Comparison of ENCODE assay signal across 37 mouse cellular contexts in the genomic region with DNA sequence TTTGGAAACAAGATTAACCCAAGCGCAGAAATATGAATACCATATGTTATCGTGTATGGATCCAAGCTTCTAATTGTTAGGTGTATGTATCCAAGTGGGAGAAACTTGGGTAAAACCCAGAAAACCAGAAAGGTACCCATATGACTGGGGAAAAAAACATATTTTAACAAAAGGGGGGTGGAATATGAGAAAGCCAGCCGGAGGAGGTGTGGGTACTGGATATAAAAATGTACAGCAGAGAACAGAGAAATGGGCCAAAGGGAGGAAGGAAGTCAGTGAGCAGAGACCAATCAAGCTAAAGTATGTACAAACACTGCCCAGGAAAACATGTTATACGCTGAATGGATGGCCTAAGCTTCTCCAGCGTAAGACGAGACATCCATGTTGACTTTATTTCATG. TPM values are rescaled to one million over a fixed set of nuclear protein-coding genes. Genes with fewer than 3 reads are reported as not detected.
DNase-seq lines count a peak whose midpoint lies in the region; ATAC-seq and TF ChIP-seq lines count a peak whose summit lies in the region.
"Had no signal": no experiment of that assay in that cellular context is flagged by ENCODE, and none has a peak within 500 bp of the region (broad histone marks: within the 10 kb centered on the region; RNA-seq: fewer than 3 reads in every experiment).

No protein-coding gene starts in this region.

- no peak for ATAC-seq in intestine, embryonic 15.5 days
- ATAC-seq: CD4-positive, CD25-positive, alpha-beta regulatory T cell, adult 4 months; forebrain, embryonic 15.5 days; hindbrain, postnatal 0 days; intestine, embryonic 16.5 days; midbrain, embryonic 13.5 days had no signal

- H3K4me2 ChIP-seq in intestine, embryonic 15.5 days (replicated peaks): no peak overlapping the region
- H3K4me2 ChIP-seq: embryonic facial prominence, embryonic 12.5 days; forebrain, embryonic 15.5 days; heart, embryonic 11.5 days; hindbrain, embryonic 12.5 days; midbrain, embryonic 13.5 days; stomach, embryonic 15.5 days had no signal

- no peak overlapping the region for H3K9ac ChIP-seq in intestine, embryonic 15.5 days
- H3K9ac ChIP-seq: embryonic facial prominence, embryonic 12.5 days; forebrain, embryonic 15.5 days; hindbrain, embryonic 12.5 days; liver, embryonic 14.5 days; midbrain, embryonic 13.5 days; stomach, embryonic 15.5 days had no signal

- H3K4me3 ChIP-seq in left cerebral cortex, adult 2 months: no peak overlapping the region
- H3K4me3 ChIP-seq in intestine, embryonic 15.5 days (replicated peaks): no peak overlapping the region
- H3K4me3 ChIP-seq: embryonic facial prominence, embryonic 12.5 days; forebrain, embryonic 10.5 days; forebrain, embryonic 15.5 days; gastrocnemius, adult 2 months; hindbrain, embryonic 12.5 days; midbrain, embryonic 13.5 days; stomach, embryonic 15.5 days had no signal

- 94% methylated on average over 6 of the region's 6 CpGs for WGBS in intestine, embryonic 15.5 days

- H3K27ac ChIP-seq in left cerebral cortex, adult 2 months: peak overlapping the region; percentile 72
- no peak overlapping the region for H3K27ac ChIP-seq in intestine, embryonic 15.5 days
- H3K27ac ChIP-seq: embryonic facial prominence, embryonic 12.5 days; forebrain, embryonic 10.5 days; forebrain, embryonic 15.5 days; gastrocnemius, adult 2 months; hindbrain, embryonic 12.5 days; hindbrain, postnatal 0 days; kidney, postnatal 0 days; liver, embryonic 14.5 days; macrophage; midbrain, embryonic 13.5 days; stomach, embryonic 15.5 days had no signal

- no peaks in the 10 kb centered on the region for H3K27me3 ChIP-seq in intestine, embryonic 15.5 days (replicated peaks)
- H3K27me3 ChIP-seq: embryonic facial prominence, embryonic 12.5 days; forebrain, embryonic 15.5 days; hindbrain, embryonic 12.5 days; midbrain, embryonic 13.5 days; stomach, embryonic 15.5 days had no signal

- H3K36me3 ChIP-seq in intestine, embryonic 15.5 days: no peaks in the 10 kb centered on the region
- H3K36me3 ChIP-seq: embryonic facial prominence, embryonic 12.5 days; forebrain, embryonic 10.5 days; forebrain, embryonic 15.5 days; hindbrain, embryonic 12.5 days; midbrain, embryonic 13.5 days; stomach, embryonic 15.5 days had no signal

- no peak for TF ChIP-seq CTCF in left cerebral cortex, adult 2 months (IDR thresholded peaks at IDR 0.05)

- intact Hi-C loops in left cerebral cortex, adult 2 months (cut with DNase I): loop anchor here (2.0 to 5.0 kb wide), 4 partner anchors 41 to 201 kb away; no protein-coding TSS in a partner anchor

- peak; percentile 21 to 61 for DNase-seq in frontal cortex, postnatal 36 days (ENCODE audit: low spot score in 2 of 2)
- no peak for DNase-seq in frontal cortex, postnatal 14 days (ENCODE audit: low spot score in 2 of 2)
- peak; percentile 64 for DNase-seq in right cerebral cortex, adult 18-20 months
- DNase-seq in right cerebral cortex, postnatal 4 days: no peak
- no peak for DNase-seq in left cerebral cortex, adult 2 months (ENCODE audit: extremely low spot score in 1 of 2, low spot score in 2 of 2)
- peak; percentile 6 to 51 for DNase-seq in right cerebral cortex, postnatal 36 days (ENCODE audit: low spot score in 2 of 2)
- DNase-seq: adrenal gland, postnatal 25 days; cerebellum, adult 18-20 months; cerebellum, postnatal 10 days; gastrocnemius, adult 2 months; gastrocnemius, postnatal 36 days; heart, adult 18-20 months; heart, postnatal 36 days; kidney, adult 8-10 months; liver; lung, adult 2 months; lung, postnatal 10 days; thymus, postnatal 36 days had no signal

- no peaks in the 10 kb centered on the region for H3K9me3 ChIP-seq in intestine, embryonic 15.5 days
- H3K9me3 ChIP-seq: embryonic facial prominence, embryonic 12.5 days; forebrain, embryonic 10.5 days; forebrain, embryonic 15.5 days; hindbrain, embryonic 12.5 days; midbrain, embryonic 13.5 days; stomach, embryonic 15.5 days had no signal

- no peaks in the 10 kb centered on the region for H3K4me1 ChIP-seq in intestine, embryonic 15.5 days (replicated peaks)
- H3K4me1 ChIP-seq: embryonic facial prominence, embryonic 12.5 days; forebrain, embryonic 10.5 days; forebrain, embryonic 15.5 days; hindbrain, embryonic 12.5 days; midbrain, embryonic 13.5 days; stomach, embryonic 15.5 days had no signal

RNA-seq across cellular contexts. Expression of a gene that starts 43.7 kb away (rescaled TPM):
- total RNA-seq in left cerebral cortex, adult 2 months (2021): not detected
- polyA plus RNA-seq in intestine, embryonic 15.5 days (2015; fragmentation: Nextera tagmentation; extraction: Ambion mirVana): 0.04 TPM in 1 of 2 replicates, not detected in the other
- total RNA-seq: adrenal gland, postnatal 25 days; gastrocnemius, adult 2 months; gastrocnemius, postnatal 36 days; heart, adult 18-20 months; heart, postnatal 36 days; layer of hippocampus, postnatal 10 days; megakaryocyte-erythroid progenitor cell, adult 5-6 weeks; monocyte, adult 5-6 weeks had no signal
- polyA plus RNA-seq: brain, embryonic 14.5 days; CD4-positive, CD25-positive, alpha-beta regulatory T cell, adult 4 months; heart, embryonic 11.5 days; kidney, postnatal 0 days; large intestine, adult 2 months; liver, embryonic 14.5 days; lung, adult 2 months; macrophage had no signal

Comparison
In these comparisons a context has a peak if more than half of its experiments do, and no peak if none do; other contexts are left out.
1. DNase-seq: peak in frontal cortex, postnatal 36 days (2 of 2), right cerebral cortex, adult 18-20 months (single experiment) and right cerebral cortex, postnatal 36 days (2 of 2); none in frontal cortex, postnatal 14 days (0 of 2), right cerebral cortex, postnatal 4 days (single experiment) and left cerebral cortex, adult 2 months (0 of 2).